Mouse (Mus musculus): ENCODE measurements around the gene Ms4a4a.

The Ms4a4a gene

DNA sequence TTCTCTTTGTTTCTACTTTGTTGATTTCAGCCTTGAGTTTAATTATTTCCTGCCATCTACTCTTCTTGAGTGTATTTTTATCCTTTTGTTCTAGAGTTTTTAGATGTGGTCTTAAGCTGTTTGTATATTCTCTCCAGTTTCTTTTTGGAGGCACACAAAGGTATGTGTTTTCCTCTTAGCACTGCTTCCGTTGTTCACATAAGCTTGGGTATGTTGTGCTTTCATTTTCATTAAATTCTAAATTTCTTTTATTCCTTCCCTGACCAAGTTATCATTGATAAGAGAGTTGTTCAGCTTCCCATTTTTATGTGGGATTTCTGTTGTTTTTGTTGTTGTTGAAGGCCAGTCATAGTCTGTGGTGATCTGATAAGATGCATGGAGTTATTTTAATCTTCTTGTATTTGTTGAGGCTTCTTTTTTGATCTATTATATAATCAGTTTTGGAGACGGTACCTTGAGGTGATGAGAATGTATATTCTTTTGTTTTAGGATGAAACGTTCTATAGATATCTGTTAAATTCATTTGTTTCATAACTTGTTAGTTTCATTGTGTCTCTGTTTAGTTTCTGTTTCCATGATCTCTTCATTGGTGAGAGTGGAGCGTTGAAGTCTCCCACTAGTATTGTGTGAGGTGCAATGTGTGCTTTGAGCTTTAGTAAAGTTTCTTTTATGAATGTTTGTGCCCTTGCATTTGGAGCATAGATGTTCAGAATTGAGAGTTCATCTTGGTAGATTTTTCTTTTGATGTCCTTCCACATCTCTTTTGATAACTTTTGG is 59.9 kb downstream of the Ms4a4a start:
- no peak for DNase-seq (ENCODE audit: low read depth)

Measured in c-Kit-positive CD71-negative TER-119-negative erythroid progenitor cells, embryonic 14.5 days (primary cell).